In genomic region chr14:62170385-62170784, GRCm38 (mm10) we compare ENCODE assay signal across 13 mouse cellular contexts.
DNase-seq lines count a peak whose midpoint lies in the region; ATAC-seq and TF ChIP-seq lines count a peak whose summit lies in the region.
"Had no signal": no experiment of that assay in that cellular context is flagged by ENCODE, and none has a peak within 500 bp of the region (broad histone marks: within the 10 kb centered on the region; RNA-seq: fewer than 3 reads in every experiment).

No protein-coding gene starts in this region.

- H3K4me3 ChIP-seq in heart, embryonic 13.5 days: no peak overlapping the region
- no peak overlapping the region for H3K4me3 ChIP-seq in kidney, embryonic 14.5 days (ENCODE audit: low read length)
- H3K4me3 ChIP-seq in stomach, postnatal 0 days (ENCODE audit: low read depth, low read length): no peak overlapping the region

- no peaks in the 10 kb centered on the region for H3K27me3 ChIP-seq in heart, embryonic 13.5 days (replicated peaks)
- H3K27me3 ChIP-seq in kidney, embryonic 14.5 days (ENCODE audit: control insufficient read depth, insufficient read depth, low read length): no peaks in the 10 kb centered on the region
- H3K27me3 ChIP-seq in stomach, postnatal 0 days (ENCODE audit: control insufficient read depth, insufficient read depth, low read length): no peaks in the 10 kb centered on the region

- H3K9me3 ChIP-seq in heart, embryonic 13.5 days: no peaks in the 10 kb centered on the region
- H3K9me3 ChIP-seq in kidney, embryonic 14.5 days (ENCODE audit: control insufficient read depth, low read length): no peaks in the 10 kb centered on the region
- H3K9me3 ChIP-seq in stomach, postnatal 0 days (ENCODE audit: control insufficient read depth, low read length): no peaks in the 10 kb centered on the region

- intact Hi-C loops in heart, postnatal 36 days (cut with DNase I): loop anchor here (5.0 to 10.0 kb wide), 4 partner anchors 113 to 596 kb away; no protein-coding TSS in a partner anchor

- WGBS in heart, embryonic 13.5 days: 41% methylated on average over 5 of the region's 5 CpGs
- 21% methylated on average over 5 of the region's 5 CpGs for WGBS in kidney, embryonic 14.5 days
- WGBS in stomach, postnatal 0 days: 56% methylated on average over 5 of the region's 5 CpGs

- peaks cover 80% of the 10 kb centered on the region for H3K4me1 ChIP-seq in heart, embryonic 13.5 days
- peaks cover 6% of the 10 kb centered on the region; the same call in 1 of the 2 replicates for H3K4me1 ChIP-seq in kidney, embryonic 14.5 days (ENCODE audit: control insufficient read depth, insufficient read depth, low read length)
- H3K4me1 ChIP-seq in stomach, postnatal 0 days (replicated peaks; ENCODE audit: control insufficient read depth, insufficient read depth): no peaks in the 10 kb centered on the region

- no peaks in the 10 kb centered on the region for H3K36me3 ChIP-seq in heart, embryonic 13.5 days
- no peaks in the 10 kb centered on the region for H3K36me3 ChIP-seq in kidney, embryonic 14.5 days (ENCODE audit: control insufficient read depth, insufficient read depth, low read length)
- no peaks in the 10 kb centered on the region for H3K36me3 ChIP-seq in stomach, postnatal 0 days (ENCODE audit: control insufficient read depth, insufficient read depth, low read length)

- H3K9ac ChIP-seq in heart, embryonic 13.5 days: no peak overlapping the region
- no peak overlapping the region for H3K9ac ChIP-seq in kidney, embryonic 14.5 days (ENCODE audit: low read depth, low read length)
- no peak overlapping the region for H3K9ac ChIP-seq in stomach, postnatal 0 days (ENCODE audit: low read length)
- H3K9ac ChIP-seq: liver, embryonic 14.5 days had no signal

- H3K4me2 ChIP-seq in heart, embryonic 13.5 days: 0 out of 2 replicates have a peak overlapping the region, but pooled peaks have one; percentile 22
- no peak overlapping the region; the same call in 1 of the 2 replicates for H3K4me2 ChIP-seq in kidney, embryonic 14.5 days (replicated peaks; ENCODE audit: low read depth, low read length)
- no peak overlapping the region for H3K4me2 ChIP-seq in stomach, postnatal 0 days (replicated peaks; ENCODE audit: low read depth)

- DNase-seq in heart, postnatal 36 days: no peak
- DNase-seq in urinary bladder, adult 18-20 months (ENCODE audit: low spot score in 2 of 2): peak; percentile 6 to 12
- no peak for DNase-seq in urinary bladder, adult 2 months (ENCODE audit: low spot score)
- no peak for DNase-seq in stomach, postnatal 0 days (ENCODE audit: low spot score)
- no peak for DNase-seq in ovary, adult 18-20 months (ENCODE audit: low spot score)
- DNase-seq in cerebellum, postnatal 10 days: no peak
- DNase-seq: B cell, adult 2 months; cerebellum, adult 18-20 months; embryo, embryonic 11 days had no signal

- no peak for TF ChIP-seq EP300 in stomach, postnatal 0 days (optimal IDR thresholded peaks at IDR 0.05)

- no peak overlapping the region for H3K27ac ChIP-seq in heart, embryonic 13.5 days (replicated peaks)
- H3K27ac ChIP-seq in kidney, embryonic 14.5 days (ENCODE audit: low read depth, low read length): peak overlapping the region; percentile 12; the same call in 1 of the 2 replicates
- H3K27ac ChIP-seq in stomach, postnatal 0 days (replicated peaks): no peak overlapping the region
- H3K27ac ChIP-seq: liver, embryonic 14.5 days; macrophage had no signal

- no peak for ATAC-seq in heart, embryonic 13.5 days (ENCODE audit: extremely low read depth, insufficient number of reproducible peaks, low FRiP score, low TSS enrichment)
- peak; percentile 78; the same call in 1 of the 2 replicates for ATAC-seq in kidney, embryonic 14.5 days (ENCODE audit: low FRiP score, low TSS enrichment)
- ATAC-seq in stomach, postnatal 0 days (ENCODE audit: low FRiP score, low TSS enrichment): peak; percentile 73

- no peak for TF ChIP-seq CTCF in stomach, postnatal 0 days (IDR thresholded peaks at IDR 0.05; ENCODE audit: low read depth)

Comparison
In these comparisons a context has a peak if more than half of its experiments do, and no peak if none do; other contexts are left out.
1. DNase-seq: peak in urinary bladder, adult 18-20 months (2 of 2); none in heart, postnatal 36 days (0 of 2), urinary bladder, adult 2 months (single experiment), stomach, postnatal 0 days (single experiment), ovary, adult 18-20 months (single experiment) and cerebellum, postnatal 10 days (0 of 2).